Mouse (Mus musculus): Measurements from ENCODE around the gene Tex10.

GRCm38 (mm10) chr4:48472052-48472791 is 1.0 kb downstream of the Tex10 start:
- TF ChIP-seq CTCF (IDR thresholded peaks at IDR 0.05; ENCODE audit: extremely low read depth, insufficient read length, insufficient replicate concordance, low read depth, low read length) = no peak
- TF ChIP-seq POLR2A (IDR thresholded peaks at IDR 0.05; ENCODE audit: low read depth, low read length) = no peak
